Mouse (Mus musculus) bone marrow macrophage, adult 2 months (primary cell): ENCODE results near the gene Ifna5.

ENCODE experiments used
- CTCF ChIP-seq: IDR thresholded peaks from 2 replicates; pipeline ENCODE4 v1.5.1; 2012; ENCODE audit warnings: low read depth, mild to moderate bottlenecking, low read length, moderate library complexity
- POLR2A ChIP-seq: IDR thresholded peaks from 2 replicates; pipeline ENCODE4 v1.6.1; 2012; ENCODE audit warnings: mild to moderate bottlenecking, low read depth, low read length, borderline replicate concordance

GRCm38 (mm10) chr4:88876520-88876919, 41.2 kb downstream of the Ifna5 start:
- TF ChIP-seq POLR2A: no peak
- no peak for TF ChIP-seq CTCF
